Mouse (Mus musculus): ENCODE measurements around the gene Cenpu. TPM values are rescaled to one million over a fixed set of nuclear protein-coding genes. Genes with fewer than 3 reads are reported as not detected.
A peak's percentile ranks its signal among the peaks of the same experiment; 100 is the strongest.

The Cenpu gene
- polyA plus RNA-seq, 1 experiment from 2014 or later = 7.6 TPM

- peaks cover 71% of the 10 kb centered on the region for H3K36me3 ChIP-seq (ENCODE audit: control insufficient read depth, insufficient read depth)
- H3K9me3 ChIP-seq (ENCODE audit: control insufficient read depth) = no peaks in the 10 kb centered on the region
- H3K4me3 ChIP-seq (ENCODE audit: low read depth, low read length) = no peak overlapping the region
- no peak for ATAC-seq
- H3K9ac ChIP-seq (ENCODE audit: low read depth, low read length) = no peak overlapping the region
- no peak overlapping the region for H3K4me2 ChIP-seq (replicated peaks; ENCODE audit: low read depth)
- no peak overlapping the region for H3K27ac ChIP-seq (ENCODE audit: low read depth, low read length)
- no peaks in the 10 kb centered on the region for H3K27me3 ChIP-seq (replicated peaks; ENCODE audit: control insufficient read depth, insufficient read depth, low read length)
- H3K4me1 ChIP-seq (replicated peaks; ENCODE audit: control insufficient read depth, insufficient read depth, low read length) = peaks cover 3% of the 10 kb centered on the region; the same call in 1 of the 2 replicates
- 61% methylated on average over 4 of the region's 4 CpGs for WGBS
- TF ChIP-seq CTCF (IDR thresholded peaks at IDR 0.05; ENCODE audit: low read depth) = no peak
These were observed 22.3 kb upstream of the Cenpu start for GRCm38 (mm10) chr8:46529508-46529907.

GRCm38 (mm10) chr8:46530541-46530940 lies 21.3 kb upstream of the Cenpu start:
- Histone ChIP-seq H3K36me3 (ENCODE audit: control insufficient read depth, insufficient read depth) (peaks cover 70% of the 10 kb centered on the region), H3K27ac (ENCODE audit: low read depth, low read length) (no peak overlapping the region), H3K9ac (ENCODE audit: low read depth, low read length) (no peak overlapping the region), H3K4me1 (replicated peaks; ENCODE audit: control insufficient read depth, insufficient read depth, low read length) (peaks cover 3% of the 10 kb centered on the region; the same call in 1 of the 2 replicates), H3K27me3 (replicated peaks; ENCODE audit: control insufficient read depth, insufficient read depth, low read length) (no peaks in the 10 kb centered on the region), H3K9me3 (ENCODE audit: control insufficient read depth) (no peaks in the 10 kb centered on the region), H3K4me2 (replicated peaks; ENCODE audit: low read depth) (no peak overlapping the region), H3K4me3 (ENCODE audit: low read depth, low read length) (no peak overlapping the region)
- no peak for ATAC-seq
- no peak for TF ChIP-seq CTCF (IDR thresholded peaks at IDR 0.05; ENCODE audit: low read depth)
- WGBS = 55% methylated on average over 4 of the region's 4 CpGs

GRCm38 (mm10) chr8:46533926-46534325 lies 17.9 kb upstream of the Cenpu start:
- Histone ChIP-seq H3K27me3 (replicated peaks; ENCODE audit: control insufficient read depth, insufficient read depth, low read length) (no peaks in the 10 kb centered on the region), H3K9me3 (ENCODE audit: control insufficient read depth) (no peaks in the 10 kb centered on the region), H3K36me3 (ENCODE audit: control insufficient read depth, insufficient read depth) (peaks cover 61% of the 10 kb centered on the region), H3K4me2 (replicated peaks; ENCODE audit: low read depth) (no peak overlapping the region), H3K4me1 (replicated peaks; ENCODE audit: control insufficient read depth, insufficient read depth, low read length) (no peaks in the 10 kb centered on the region), H3K4me3 (ENCODE audit: low read depth, low read length) (no peak overlapping the region), H3K27ac (ENCODE audit: low read depth, low read length) (no peak overlapping the region), H3K9ac (ENCODE audit: low read depth, low read length) (no peak overlapping the region)
- WGBS = 84% methylated on average over 7 of the region's 7 CpGs
- ATAC-seq = no peak
- TF ChIP-seq CTCF (IDR thresholded peaks at IDR 0.05; ENCODE audit: low read depth) = no peak

- 34% methylated on average over 5 of the region's 5 CpGs for WGBS
- Histone ChIP-seq H3K27ac (ENCODE audit: low read depth, low read length) (no peak overlapping the region), H3K9ac (ENCODE audit: low read depth, low read length) (no peak overlapping the region), H3K4me3 (ENCODE audit: low read depth, low read length) (no peak overlapping the region), H3K9me3 (ENCODE audit: control insufficient read depth) (no peaks in the 10 kb centered on the region), H3K36me3 (ENCODE audit: control insufficient read depth, insufficient read depth) (peaks cover 17% of the 10 kb centered on the region), H3K4me2 (replicated peaks; ENCODE audit: low read depth) (no peak overlapping the region), H3K4me1 (replicated peaks; ENCODE audit: control insufficient read depth, insufficient read depth, low read length) (0 out of 2 replicates have a peak, but pooled peaks cover 5% of the 10 kb centered on the region), H3K27me3 (replicated peaks; ENCODE audit: control insufficient read depth, insufficient read depth, low read length) (no peaks in the 10 kb centered on the region)
- no peak for TF ChIP-seq CTCF (IDR thresholded peaks at IDR 0.05; ENCODE audit: low read depth)
- ATAC-seq = no peak
These were observed 12.1 kb upstream of the Cenpu start for GRCm38 (mm10) chr8:46539701-46540100.

- Histone ChIP-seq H3K4me3 (ENCODE audit: low read depth, low read length) (no peak overlapping the region), H3K4me1 (replicated peaks; ENCODE audit: control insufficient read depth, insufficient read depth, low read length) (0 out of 2 replicates have a peak, but pooled peaks cover 5% of the 10 kb centered on the region), H3K9me3 (ENCODE audit: control insufficient read depth) (no peaks in the 10 kb centered on the region), H3K27me3 (replicated peaks; ENCODE audit: control insufficient read depth, insufficient read depth, low read length) (no peaks in the 10 kb centered on the region), H3K4me2 (replicated peaks; ENCODE audit: low read depth) (no peak overlapping the region), H3K27ac (ENCODE audit: low read depth, low read length) (no peak overlapping the region), H3K36me3 (ENCODE audit: control insufficient read depth, insufficient read depth) (no peaks in the 10 kb centered on the region), H3K9ac (ENCODE audit: low read depth, low read length) (no peak overlapping the region)
- WGBS = 64% methylated on average over 7 of the region's 7 CpGs
- ATAC-seq = no peak
- no peak for TF ChIP-seq CTCF (IDR thresholded peaks at IDR 0.05; ENCODE audit: low read depth)
These were observed 8.6 kb upstream of the Cenpu start for GRCm38 (mm10) chr8:46543191-46543590.

GRCm38 (mm10) chr8:46543662-46544061 lies 8.2 kb upstream of the Cenpu start:
- ATAC-seq = peak; percentile 59
- Histone ChIP-seq H3K9ac (ENCODE audit: low read depth, low read length) (no peak overlapping the region), H3K27me3 (replicated peaks; ENCODE audit: control insufficient read depth, insufficient read depth, low read length) (no peaks in the 10 kb centered on the region)

DNA sequence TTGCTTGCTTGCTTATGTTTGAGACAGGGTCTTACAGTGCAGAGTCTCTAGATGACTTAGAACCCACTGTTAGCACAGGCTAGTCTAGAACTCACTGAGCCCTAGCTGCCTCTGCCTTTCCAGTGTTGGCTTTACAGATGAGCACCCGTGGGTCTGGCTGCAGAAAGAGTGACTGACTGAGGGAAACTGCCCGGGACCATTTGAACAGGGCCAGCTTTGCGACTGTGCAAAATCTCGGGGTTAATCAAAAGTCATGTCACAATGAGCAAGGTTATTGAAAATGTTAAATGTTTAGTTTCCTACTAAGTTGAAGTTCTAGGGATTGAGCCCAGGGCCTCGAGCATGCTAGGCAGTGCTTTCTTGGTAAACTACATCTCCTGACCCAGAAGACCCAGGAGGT lies 6.0 kb upstream of the Cenpu start:
- H3K4me2 ChIP-seq (replicated peaks; ENCODE audit: low read depth) = no peak overlapping the region
- TF ChIP-seq CTCF (IDR thresholded peaks at IDR 0.05; ENCODE audit: low read depth) = no peak

More at GRCm38 (mm10) chr8:46543662-46544061, 8.2 kb upstream of the Cenpu start:
- WGBS = 45% methylated on average over 6 of the region's 6 CpGs
- H3K27ac ChIP-seq (ENCODE audit: low read depth, low read length) = no peak overlapping the region
- no peaks in the 10 kb centered on the region for H3K36me3 ChIP-seq (ENCODE audit: control insufficient read depth, insufficient read depth)
- H3K4me3 ChIP-seq (ENCODE audit: low read depth, low read length) = no peak overlapping the region
- H3K4me2 ChIP-seq (replicated peaks; ENCODE audit: low read depth) = peak overlapping the region; percentile 30; the same call in 1 of the 2 replicates
- H3K9me3 ChIP-seq (ENCODE audit: control insufficient read depth) = no peaks in the 10 kb centered on the region
- 0 out of 2 replicates have a peak, but pooled peaks cover 5% of the 10 kb centered on the region for H3K4me1 ChIP-seq (replicated peaks; ENCODE audit: control insufficient read depth, insufficient read depth, low read length)
- no peak for TF ChIP-seq CTCF (IDR thresholded peaks at IDR 0.05; ENCODE audit: low read depth)

More for the DNA sequence above, 6.0 kb upstream of the Cenpu start:
- Histone ChIP-seq H3K4me1 (replicated peaks; ENCODE audit: control insufficient read depth, insufficient read depth, low read length) (0 out of 2 replicates have a peak, but pooled peaks cover 5% of the 10 kb centered on the region), H3K9me3 (ENCODE audit: control insufficient read depth) (no peaks in the 10 kb centered on the region), H3K9ac (ENCODE audit: low read depth, low read length) (no peak overlapping the region), H3K36me3 (ENCODE audit: control insufficient read depth, insufficient read depth) (no peaks in the 10 kb centered on the region), H3K4me3 (ENCODE audit: low read depth, low read length) (no peak overlapping the region), H3K27me3 (replicated peaks; ENCODE audit: control insufficient read depth, insufficient read depth, low read length) (no peaks in the 10 kb centered on the region), H3K27ac (ENCODE audit: low read depth, low read length) (no peak overlapping the region)
- no peak for ATAC-seq
- WGBS = 91% methylated on average over 5 of the region's 5 CpGs
